Mouse (Mus musculus): ENCODE measurements around the gene Hyls1.

GRCm38 (mm10) chr9:35522821-35523515 is 47.2 kb downstream of the Hyls1 start:
- no peak for TF ChIP-seq CTCF (IDR thresholded peaks at IDR 0.05; ENCODE audit: borderline replicate concordance, control insufficient read depth, extremely low read depth, insufficient read depth, low read length, poor library complexity)
- TF ChIP-seq POLR2A (IDR thresholded peaks at IDR 0.05; ENCODE audit: control insufficient read depth, extremely low read depth, insufficient read depth, low read length, poor library complexity): no peak
